Mouse (Mus musculus) ZHBTc4 (cell line): ENCODE measurements at regions not wholly inside any gene's neighbourhood (a gene's known extent, or its start where the extent isn't known, plus 50 kb on each side); places are given as distances from the start of the nearest gene placed in this dataset.

Experiments
- DNase-seq: peaks from one replicate; pipeline ENCODE4 v3.0.0-alpha.2; 2011; ENCODE audit warnings: low read depth, low spot score

DNA sequence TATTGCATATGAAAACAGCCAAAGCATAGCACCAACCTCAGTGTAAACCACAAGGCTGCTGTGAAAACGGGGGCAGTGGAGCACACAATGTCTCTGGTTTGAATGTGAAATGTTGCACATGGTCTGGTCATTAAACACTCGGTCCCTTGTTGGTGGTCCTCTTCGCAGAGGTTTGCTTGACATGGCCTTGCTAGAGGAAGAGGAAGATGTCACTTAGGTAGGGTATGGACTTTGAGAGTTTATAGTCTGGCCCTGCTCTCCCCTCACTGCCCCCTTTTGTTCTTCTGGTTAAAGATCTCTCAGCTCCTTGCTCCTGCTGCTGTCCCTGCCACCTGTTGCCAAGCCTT is 125.9 kb upstream of the Ift57 start:
- no peak for DNase-seq

DNA sequence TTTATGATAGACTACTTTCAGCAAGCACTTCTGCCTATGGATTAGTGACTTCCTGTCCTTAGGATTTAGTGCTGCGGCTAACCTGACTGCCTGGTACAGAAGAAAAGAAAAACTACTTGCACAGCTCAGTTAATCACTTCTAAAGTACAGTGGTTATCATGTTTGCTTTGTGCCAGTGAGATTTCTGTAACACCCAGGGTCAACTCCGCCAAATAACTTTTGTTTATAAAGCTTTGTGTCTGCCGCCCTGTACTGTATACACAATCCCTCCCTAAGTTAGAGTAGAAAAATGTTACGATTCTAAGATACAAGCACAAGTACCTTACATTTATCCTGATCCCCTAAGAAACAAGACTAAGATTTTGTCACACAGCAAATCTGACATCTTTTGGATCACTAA is 120.1 kb upstream of the Ift57 start:
- no peak for DNase-seq

DNA sequence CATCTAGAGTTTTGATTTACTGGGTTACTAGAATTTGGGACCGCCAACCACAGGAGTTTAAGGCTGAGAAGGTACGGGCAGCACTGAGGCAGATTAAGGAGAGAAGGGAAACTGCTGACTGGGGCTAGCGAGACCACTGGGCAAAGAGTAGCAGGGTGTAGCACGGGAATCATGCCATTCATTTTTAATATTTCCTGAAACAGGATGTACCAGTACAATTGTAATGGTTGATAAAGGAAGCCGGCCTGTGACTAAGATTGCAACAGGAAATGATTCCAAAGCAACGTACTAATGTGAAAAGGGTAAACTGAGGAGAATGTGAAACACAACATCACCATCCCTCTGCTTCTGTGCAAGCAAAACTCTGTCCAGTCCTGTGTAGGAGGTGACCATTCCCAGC is 118.3 kb upstream of the Ift57 start:
- no peak for DNase-seq

DNA sequence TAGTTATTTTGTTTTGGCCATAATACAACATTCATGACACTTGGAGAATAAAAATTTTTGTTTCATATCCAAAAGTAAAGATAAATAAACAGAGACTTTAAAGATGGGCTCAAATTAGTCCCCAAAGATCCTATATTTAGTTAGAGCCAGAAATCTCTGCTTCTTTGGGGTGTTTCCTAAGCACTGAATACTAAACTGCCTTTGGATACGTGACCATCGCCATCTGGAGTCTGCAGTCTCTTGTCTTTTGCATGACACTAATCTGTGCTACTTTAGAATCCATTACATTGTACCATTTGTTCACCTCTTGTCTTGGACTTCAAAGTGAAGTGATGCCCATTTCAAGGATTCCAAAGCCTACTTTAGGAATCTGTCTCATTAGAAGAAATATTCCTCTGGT is 92.5 kb upstream of the Ift57 start:
- no peak for DNase-seq

DNA sequence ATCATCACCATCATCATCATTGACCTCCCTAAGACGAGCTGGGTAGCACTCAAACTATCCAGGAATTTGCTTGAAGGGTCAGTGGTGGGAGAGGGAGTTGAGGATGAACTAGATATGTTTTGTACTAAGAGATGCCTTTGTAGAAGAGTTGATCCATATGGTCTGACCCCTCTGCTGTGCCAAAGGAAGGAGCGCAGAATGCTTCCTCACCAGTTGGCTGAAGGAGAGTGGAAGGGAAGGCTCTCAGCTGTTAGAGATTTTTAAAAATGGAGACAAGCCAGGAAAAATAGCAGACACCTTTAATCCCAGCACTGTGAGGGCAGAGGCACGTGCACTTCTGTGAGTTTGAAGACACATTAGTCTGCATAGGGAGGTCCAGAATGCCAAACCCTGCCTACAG is 84.2 kb upstream of the Ift57 start:
- DNase-seq: no peak

DNA sequence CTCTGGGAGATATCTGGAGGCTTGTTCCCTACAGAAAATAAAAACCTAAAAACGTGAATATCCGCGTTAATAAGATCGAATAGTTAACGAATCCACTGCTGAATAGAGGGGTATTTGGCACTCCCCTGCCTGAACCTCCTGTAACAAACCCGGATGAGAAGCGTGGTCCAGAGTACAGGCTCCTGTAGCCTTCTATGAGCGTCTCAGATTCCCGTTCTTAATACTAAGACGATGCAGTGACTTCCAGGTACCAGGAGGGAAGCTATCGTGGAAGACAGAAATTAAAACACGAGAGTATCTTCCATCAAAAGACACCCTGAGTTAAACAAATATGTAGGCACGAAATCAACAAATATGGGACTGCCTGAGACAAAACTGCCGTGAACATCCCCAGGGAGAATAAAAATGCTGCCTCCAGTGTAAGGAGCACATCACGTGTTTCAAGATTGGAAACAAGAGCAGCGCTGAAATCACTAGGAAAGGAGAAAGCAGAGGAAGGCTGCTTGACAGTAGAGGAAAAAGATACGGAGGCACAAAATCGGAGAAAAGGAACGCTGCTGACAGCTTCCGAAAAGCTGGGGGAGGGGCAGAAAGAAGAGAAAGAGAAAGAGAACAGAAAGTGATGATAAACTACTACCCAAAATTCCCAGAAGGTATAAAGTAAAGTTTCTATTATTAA is 83.6 kb upstream of the Ift57 start:
- no peak for DNase-seq

DNA sequence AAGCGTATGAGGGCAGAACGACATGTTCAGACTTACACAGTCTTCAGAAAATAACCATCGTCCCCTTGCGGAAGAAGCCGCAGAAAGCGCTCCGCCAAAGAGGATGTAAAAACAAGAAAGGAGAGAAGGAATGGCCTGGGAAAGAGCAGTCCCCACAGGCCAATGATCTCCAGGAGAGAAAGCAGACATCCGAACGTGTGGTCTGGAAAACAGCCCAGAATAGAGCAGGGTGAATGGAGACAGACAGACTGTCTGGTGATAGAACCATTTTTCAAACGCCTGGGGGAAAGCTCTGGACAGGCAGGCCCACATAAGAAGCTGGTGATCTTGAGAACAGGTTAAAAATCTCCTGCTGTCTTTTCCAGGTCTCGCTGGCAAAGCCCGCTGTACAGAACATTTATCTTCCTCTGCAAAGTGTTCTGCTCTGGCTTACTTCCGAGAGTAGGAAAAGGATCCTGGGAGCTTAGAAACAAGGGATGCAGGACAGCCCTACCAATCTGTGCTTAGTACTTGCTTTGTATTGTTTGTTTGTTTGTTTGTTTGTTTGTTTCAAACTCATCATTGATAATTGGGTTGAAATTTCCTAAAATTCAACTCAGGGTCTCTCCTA is 82.7 kb upstream of the Ift57 start:
- no peak for DNase-seq

DNA sequence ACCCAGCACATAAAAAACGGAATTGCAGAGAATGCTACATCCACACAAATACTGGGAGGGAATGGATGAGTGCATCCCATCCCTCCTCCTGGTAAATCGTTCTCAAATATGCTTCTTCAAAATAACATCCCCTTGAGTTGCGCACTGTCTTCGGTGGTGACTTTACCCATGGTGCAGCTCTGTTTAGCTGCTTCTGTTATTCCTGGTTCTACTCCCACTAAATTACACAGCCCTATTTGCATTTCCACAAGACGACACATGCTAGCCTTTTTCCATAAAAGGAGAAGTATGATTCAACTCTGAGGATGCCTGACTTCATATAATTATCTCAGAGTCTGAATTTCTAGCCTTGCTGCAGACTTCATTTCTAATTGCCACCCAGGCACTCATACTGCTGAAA is 65.5 kb upstream of the Ift57 start:
- no peak for DNase-seq

DNA sequence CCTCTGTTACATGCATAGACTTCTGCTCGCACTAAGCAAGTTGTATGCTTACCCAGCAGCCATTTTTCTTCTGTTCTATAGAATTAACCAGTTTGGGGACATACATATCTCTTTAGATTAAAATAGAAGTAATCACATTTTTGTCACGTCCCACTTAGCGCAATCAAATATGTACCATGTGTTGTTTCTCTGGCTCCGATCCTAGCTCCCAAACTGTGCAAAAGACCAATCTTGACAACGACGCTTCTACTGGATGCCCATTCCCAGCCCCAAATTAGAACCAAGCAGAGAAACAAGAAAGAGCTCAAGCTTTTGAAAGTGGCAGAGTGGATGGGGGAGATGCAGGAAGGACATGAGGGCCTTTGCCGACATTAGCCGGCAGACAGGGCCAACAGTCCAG is 63.5 kb upstream of the Ift57 start:
- no peak for DNase-seq

DNA sequence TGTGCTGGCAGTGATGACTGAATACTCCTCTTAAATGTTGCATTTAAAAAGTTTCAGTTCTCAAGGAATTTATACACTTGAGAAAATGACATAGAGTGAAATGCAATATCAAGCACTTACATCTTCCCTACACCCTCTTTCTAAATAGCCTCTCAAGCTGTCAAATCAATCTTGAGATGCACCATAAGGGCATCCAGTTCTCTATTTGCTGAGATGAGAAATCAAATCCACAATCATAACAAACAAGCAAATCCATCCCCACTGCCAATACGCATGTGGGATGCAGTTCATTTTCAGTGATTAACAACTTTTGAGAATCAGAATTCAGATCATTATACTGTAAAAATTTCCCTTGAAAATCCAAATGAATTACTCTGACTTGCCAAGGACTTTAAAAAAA is 62.6 kb upstream of the Ift57 start:
- no peak for DNase-seq

DNA sequence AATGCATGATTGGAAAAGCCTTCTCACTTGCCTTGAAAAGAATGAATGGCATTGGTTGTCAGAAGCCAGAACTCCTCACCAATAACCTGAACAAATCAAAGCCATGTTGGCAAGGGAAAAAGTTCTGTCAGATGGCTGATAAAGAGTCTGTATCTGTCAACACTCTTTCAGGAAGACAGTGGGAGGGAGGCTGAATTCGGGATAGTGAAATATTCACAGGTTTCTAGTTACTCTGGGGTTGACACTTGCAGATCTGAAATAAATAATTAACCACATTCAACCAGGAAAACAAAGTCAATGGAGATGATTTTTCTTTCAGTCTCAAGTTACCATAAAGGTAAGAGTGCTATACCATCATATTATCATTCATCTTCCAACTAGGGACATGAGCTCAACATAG is 56.3 kb upstream of the Ift57 start:
- DNase-seq: no peak

DNA sequence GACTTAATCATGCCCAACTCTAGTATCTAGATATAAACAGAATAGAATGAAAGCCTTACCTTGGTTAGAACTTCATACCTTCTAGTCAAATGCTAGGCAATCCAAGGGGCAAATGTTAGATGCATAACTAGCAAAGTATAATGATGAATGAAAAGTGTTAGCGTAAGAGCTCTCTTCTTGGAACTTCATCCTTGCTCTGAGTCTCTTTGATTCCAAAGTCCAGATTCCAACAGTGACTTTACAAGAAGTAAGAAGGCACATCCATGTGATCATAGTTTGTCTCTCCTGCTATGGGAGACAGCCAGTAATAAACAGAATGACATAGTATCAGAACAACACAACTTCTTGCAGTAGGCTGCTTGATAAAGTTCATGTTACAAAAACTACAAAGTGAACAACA is 54.6 kb upstream of the Ift57 start:
- DNase-seq: no peak

DNA sequence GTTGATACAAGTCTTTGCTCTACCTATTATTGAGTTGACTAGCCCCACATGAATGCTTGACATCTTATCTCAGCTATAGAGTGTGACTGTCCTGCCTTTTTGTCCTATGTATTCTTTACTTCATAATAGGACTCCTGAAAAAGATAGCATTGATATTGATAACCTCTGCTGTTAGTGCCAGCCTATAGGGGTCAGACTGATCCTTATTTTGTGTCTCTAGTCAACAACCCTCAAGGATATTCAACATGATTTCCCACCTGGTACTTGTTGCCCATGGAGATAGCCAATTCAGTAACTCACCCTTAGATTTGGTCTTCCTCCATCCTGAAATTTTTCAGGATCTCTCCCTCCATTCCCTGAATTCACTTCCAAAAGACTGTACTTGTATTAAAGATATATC is 52.6 kb upstream of the Ift57 start:
- DNase-seq: no peak
